Mouse (Mus musculus): ENCODE results near the gene Igf2r. TPM values are rescaled to one million over a fixed set of nuclear protein-coding genes. Genes with fewer than 3 reads are reported as not detected.
"Not testable (repeated sequence)": the region's sequence is repeated elsewhere in the genome, so short reads cannot be mapped to it uniquely, and the experiment has no call there.

The Igf2r gene
- polyA plus RNA-seq, 1 experiment from 2014 or later = 51.5 TPM

GRCm38 (mm10) chr17:12702901-12703300 lies 66.6 kb downstream of the Igf2r start:
- WGBS = 94% methylated on average over 5 of the region's 5 CpGs
- peaks cover 86% of the 10 kb centered on the region for H3K36me3 ChIP-seq

GRCm38 (mm10) chr17:12700373-12700772 lies 69.1 kb downstream of the Igf2r start:
- no peak for ATAC-seq (ENCODE audit: low FRiP score, low read depth)
- Histone ChIP-seq H3K9me3 (no peaks in the 10 kb centered on the region), H3K4me2 (replicated peaks) (no peak overlapping the region), H3K4me3 (no peak overlapping the region), H3K4me1 (no peaks in the 10 kb centered on the region), H3K27ac (no peak overlapping the region), H3K9ac (no peak overlapping the region), H3K27me3 (no peaks in the 10 kb centered on the region), H3K36me3 (peaks cover 95% of the 10 kb centered on the region)
- 96% methylated on average over 6 of the region's 6 CpGs for WGBS

More at GRCm38 (mm10) chr17:12702901-12703300, 66.6 kb downstream of the Igf2r start:
- Histone ChIP-seq H3K9me3 (no peaks in the 10 kb centered on the region), H3K4me2 (replicated peaks) (no peak overlapping the region), H3K4me1 (peaks cover 10% of the 10 kb centered on the region; the same call in 1 of the 2 replicates), H3K27ac (no peak overlapping the region), H3K9ac (no peak overlapping the region), H3K4me3 (no peak overlapping the region), H3K27me3 (no peaks in the 10 kb centered on the region)
- no peak for ATAC-seq (ENCODE audit: low FRiP score, low read depth)

GRCm38 (mm10) chr17:12691899-12692298 lies 77.6 kb downstream of the Igf2r start:
- Histone ChIP-seq H3K4me2 (replicated peaks) (no peak overlapping the region), H3K27me3 (no peaks in the 10 kb centered on the region), H3K27ac (no peak overlapping the region), H3K36me3 (peaks cover 94% of the 10 kb centered on the region), H3K9ac (no peak overlapping the region), H3K4me3 (no peak overlapping the region), H3K4me1 (peaks cover 9% of the 10 kb centered on the region), H3K9me3 (no peaks in the 10 kb centered on the region)
- no peak for ATAC-seq (ENCODE audit: low FRiP score, low read depth)
- 85% methylated on average over 7 of the region's 7 CpGs for WGBS

- 57% methylated on average over 3 of the region's 3 CpGs for WGBS
- no peak for ATAC-seq (ENCODE audit: low FRiP score, low read depth)
- H3K27me3 ChIP-seq = no peaks in the 10 kb centered on the region
- H3K4me1 ChIP-seq = peaks cover 16% of the 10 kb centered on the region
- H3K4me2 ChIP-seq (replicated peaks) = no peak overlapping the region
- no peak overlapping the region for H3K9ac ChIP-seq
- H3K9me3 ChIP-seq = no peaks in the 10 kb centered on the region
- no peak overlapping the region for H3K4me3 ChIP-seq
- H3K36me3 ChIP-seq = peaks cover 98% of the 10 kb centered on the region
- no peak overlapping the region for H3K27ac ChIP-seq
These were observed 79.9 kb downstream of the Igf2r start for GRCm38 (mm10) chr17:12689537-12689936.

GRCm38 (mm10) chr17:12688427-12689110 lies 80.9 kb downstream of the Igf2r start:
- no peak overlapping the region for H3K4me3 ChIP-seq
- ATAC-seq (ENCODE audit: low FRiP score, low read depth) = no peak
- H3K36me3 ChIP-seq = peaks cover 98% of the 10 kb centered on the region
- H3K4me2 ChIP-seq (replicated peaks) = no peak overlapping the region
- no peaks in the 10 kb centered on the region for H3K27me3 ChIP-seq
- no peaks in the 10 kb centered on the region for H3K9me3 ChIP-seq
- H3K4me1 ChIP-seq = peaks cover 16% of the 10 kb centered on the region
- H3K9ac ChIP-seq = no peak overlapping the region
- WGBS = 82% methylated on average over 20 of the region's 20 CpGs
- no peak overlapping the region for H3K27ac ChIP-seq

GRCm38 (mm10) chr17:12684928-12685624 lies 84.4 kb downstream of the Igf2r start:
- 90% methylated on average over 7 of the region's 7 CpGs for WGBS
- H3K27me3 ChIP-seq = no peaks in the 10 kb centered on the region
- H3K4me3 ChIP-seq = no peak overlapping the region
- no peaks in the 10 kb centered on the region for H3K9me3 ChIP-seq
- peaks cover 16% of the 10 kb centered on the region for H3K4me1 ChIP-seq
- no peak for ATAC-seq (ENCODE audit: low FRiP score, low read depth)
- H3K4me2 ChIP-seq (replicated peaks) = no peak overlapping the region
- no peak overlapping the region for H3K9ac ChIP-seq
- peaks cover 89% of the 10 kb centered on the region for H3K36me3 ChIP-seq
- H3K27ac ChIP-seq = no peak overlapping the region

- H3K4me2 ChIP-seq (replicated peaks) = no peak overlapping the region
- peaks cover 86% of the 10 kb centered on the region for H3K36me3 ChIP-seq
- H3K27ac ChIP-seq = no peak overlapping the region
- H3K27me3 ChIP-seq = no peaks in the 10 kb centered on the region
- H3K9me3 ChIP-seq = 0 out of 2 replicates have a peak, but pooled peaks cover 4% of the 10 kb centered on the region
- WGBS = 60% methylated on average over 4 of the region's 4 CpGs
- no peak overlapping the region for H3K9ac ChIP-seq
- H3K4me1 ChIP-seq = peaks cover 16% of the 10 kb centered on the region
- no peak for ATAC-seq (ENCODE audit: low FRiP score, low read depth)
- no peak overlapping the region for H3K4me3 ChIP-seq
These were observed 85.1 kb downstream of the Igf2r start for GRCm38 (mm10) chr17:12684412-12684811.

GRCm38 (mm10) chr17:12683582-12683981 lies 85.9 kb downstream of the Igf2r start:
- Histone ChIP-seq H3K27ac (no peak overlapping the region), H3K4me2 (replicated peaks) (no peak overlapping the region), H3K9ac (no peak overlapping the region), H3K36me3 (peaks cover 78% of the 10 kb centered on the region), H3K4me3 (no peak overlapping the region), H3K27me3 (no peaks in the 10 kb centered on the region), H3K9me3 (0 out of 2 replicates have a peak, but pooled peaks cover 5% of the 10 kb centered on the region), H3K4me1 (peaks cover 8% of the 10 kb centered on the region; the same call in 1 of the 2 replicates)
- no peak for ATAC-seq (ENCODE audit: low FRiP score, low read depth)
- 94% methylated on average over 13 of the region's 13 CpGs for WGBS

- H3K4me2 ChIP-seq (replicated peaks) = no peak overlapping the region
- no peak overlapping the region for H3K4me3 ChIP-seq
- H3K27ac ChIP-seq = no peak overlapping the region
- H3K36me3 ChIP-seq = peaks cover 26% of the 10 kb centered on the region
- 0 out of 2 replicates have a peak, but pooled peaks cover 5% of the 10 kb centered on the region for H3K9me3 ChIP-seq
- ATAC-seq (ENCODE audit: low FRiP score, low read depth) = no peak
- H3K9ac ChIP-seq = no peak overlapping the region
- H3K27me3 ChIP-seq = no peaks in the 10 kb centered on the region
- H3K4me1 ChIP-seq = no peaks in the 10 kb centered on the region
These were observed 91.2 kb downstream of the Igf2r start for GRCm38 (mm10) chr17:12678261-12678660.

GRCm38 (mm10) chr17:12677139-12677538 lies 92.3 kb downstream of the Igf2r start:
- Histone ChIP-seq H3K9me3 (0 out of 2 replicates have a peak, but pooled peaks cover 5% of the 10 kb centered on the region), H3K27me3 (no peaks in the 10 kb centered on the region), H3K4me2 (replicated peaks) (no peak overlapping the region), H3K4me1 (peaks cover 5% of the 10 kb centered on the region), H3K9ac (no peak overlapping the region), H3K27ac (no peak overlapping the region), H3K4me3 (no peak overlapping the region), H3K36me3 (peaks cover 18% of the 10 kb centered on the region)
- no peak for ATAC-seq (ENCODE audit: low FRiP score, low read depth)

GRCm38 (mm10) chr17:12675646-12676045 lies 93.8 kb downstream of the Igf2r start, which contains the start of gene Slc22a1:
TSS of gene Slc22a1 (minus strand) at chr17:12675829.
- no peak within 1 kb of the TSS for H3K4me2 ChIP-seq (replicated peaks)
- no peak within 1 kb of the TSS for H3K4me3 ChIP-seq
- H3K9me3 ChIP-seq = 0 out of 2 replicates have a peak, but pooled peaks cover 5% of the 10 kb centered on the region
- peaks cover 9% of the 10 kb centered on the region for H3K36me3 ChIP-seq
- H3K4me1 ChIP-seq = peaks cover 7% of the 10 kb centered on the region
- no peak within 1 kb of the TSS for H3K9ac ChIP-seq
- ATAC-seq (ENCODE audit: low FRiP score, low read depth) = no peak
- no peaks in the 10 kb centered on the region for H3K27me3 ChIP-seq
- H3K27ac ChIP-seq = no peak within 1 kb of the TSS
- WGBS = 68% methylated on average over 7 of the region's 7 CpGs

GRCm38 (mm10) chr17:12674980-12675379 lies 94.5 kb downstream of the Igf2r start:
- not testable (repeated sequence) for ATAC-seq (ENCODE audit: low FRiP score, low read depth); H3K4me2 ChIP-seq (replicated peaks); H3K9ac ChIP-seq; H3K27me3 ChIP-seq; H3K36me3 ChIP-seq; H3K27ac ChIP-seq; H3K4me1 ChIP-seq; H3K9me3 ChIP-seq; H3K4me3 ChIP-seq
- WGBS = 95% methylated on average over 7 of the region's 7 CpGs

Data from limb, embryonic 13.5 days (tissue).